Mouse (Mus musculus): Measurements from ENCODE around the gene Ctla4.
A peak's percentile ranks its signal among the peaks of the same experiment; 100 is the strongest.

The Ctla4 gene

GRCm38 (mm10) chr1:60886981-60887380 is at the start of gene Ctla4:
TSS of gene Ctla4 (plus strand) at chr1:60887000.
- no peak for DNase-seq (ENCODE audit: low read depth, low spot score)

DNA sequence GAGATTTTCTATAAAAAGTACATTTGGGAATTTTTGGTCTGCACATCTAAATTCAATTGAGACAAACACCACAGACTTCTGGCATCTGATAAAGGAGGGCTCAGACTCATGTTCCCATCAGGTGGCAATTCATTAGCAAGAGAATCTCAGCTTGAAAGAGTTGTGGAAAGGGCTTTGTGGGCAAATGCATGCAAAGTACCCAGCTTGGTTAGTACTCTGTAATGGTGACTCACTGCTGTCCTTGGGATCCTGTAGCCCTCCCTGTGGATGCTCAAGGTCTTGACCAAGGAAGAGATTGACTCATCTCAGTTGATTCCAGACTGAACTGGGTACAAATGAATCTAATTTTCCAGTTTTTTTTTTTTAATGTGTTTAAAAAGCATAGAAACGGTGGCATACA is 47.6 kb upstream of the Ctla4 start:
- DNase-seq (ENCODE audit: low read depth, low spot score), result peak; percentile 70

DNA sequence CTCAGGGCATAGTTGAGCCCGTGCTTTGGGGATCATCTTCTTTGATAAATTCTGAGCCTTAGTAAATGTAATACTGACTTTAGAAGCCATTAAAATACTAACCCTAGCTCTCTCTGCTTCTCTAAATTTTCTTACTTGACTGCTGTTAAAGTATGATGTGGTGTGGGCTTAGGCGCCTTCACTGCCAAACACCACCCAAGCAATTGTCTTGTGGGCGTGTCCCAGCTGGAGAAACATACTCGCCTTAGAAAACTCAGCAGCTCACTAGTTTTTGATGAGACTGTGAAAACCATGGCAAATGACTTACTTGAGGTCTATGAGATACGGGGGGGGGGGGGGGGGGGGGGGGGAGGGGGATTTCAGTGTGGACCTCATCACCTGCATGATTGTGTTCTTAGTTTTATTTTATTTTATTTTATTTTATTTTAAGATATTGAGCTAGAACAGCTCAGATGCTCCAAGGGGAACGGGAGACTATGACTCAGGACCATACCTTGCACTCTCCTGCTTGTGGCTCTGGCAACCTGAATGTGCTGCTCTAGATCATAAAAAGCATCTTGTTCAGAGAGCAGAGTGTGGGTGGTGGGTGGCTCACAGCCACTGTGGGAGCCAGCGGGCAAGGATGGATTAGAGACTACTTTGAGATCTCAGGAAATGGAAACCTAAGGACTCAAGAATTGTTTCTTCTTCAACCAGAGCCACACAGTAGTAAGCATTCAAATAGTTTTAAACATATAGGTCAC is 41.3 kb upstream of the Ctla4 start:
- DNase-seq (ENCODE audit: low read depth, low spot score), result no peak

DNA sequence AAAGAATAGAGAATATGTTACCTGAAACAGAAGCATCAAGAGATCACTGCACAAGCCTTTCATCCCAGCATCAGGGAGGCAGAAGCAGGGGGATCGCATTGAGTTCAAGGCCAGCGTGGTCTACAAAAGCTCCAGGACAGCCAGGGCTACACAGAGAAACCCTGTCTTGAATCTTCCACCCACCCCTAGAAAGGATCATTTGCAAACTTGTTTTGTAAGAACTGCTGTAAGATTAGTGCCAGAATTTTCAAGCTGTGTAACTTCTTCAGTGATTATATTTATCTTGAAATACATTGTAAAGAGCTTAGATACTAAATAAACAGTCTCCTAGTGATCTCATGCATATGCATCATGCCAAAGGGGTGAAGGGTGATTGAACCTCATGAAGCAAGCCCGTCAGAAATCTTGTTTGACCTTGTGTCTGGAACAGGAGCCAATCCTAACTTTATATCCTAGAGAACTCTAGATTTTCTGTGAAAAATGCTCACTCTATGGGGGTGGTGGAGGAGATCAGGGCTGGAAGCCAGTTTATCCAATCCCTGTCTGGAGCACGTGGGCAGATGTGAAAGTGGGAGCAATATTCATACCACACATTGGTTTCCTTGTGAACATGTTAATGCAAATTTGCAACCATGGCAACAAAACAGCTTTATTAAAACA is 40.1 kb upstream of the Ctla4 start:
- DNase-seq (ENCODE audit: low read depth, low spot score), result no peak

GRCm38 (mm10) chr1:60849112-60849511 is 37.7 kb upstream of the Ctla4 start:
- DNase-seq (ENCODE audit: low read depth, low spot score), result no peak

GRCm38 (mm10) chr1:60849816-60850215 is 37.0 kb upstream of the Ctla4 start:
- peak; percentile 84 for DNase-seq (ENCODE audit: low read depth, low spot score)

DNA sequence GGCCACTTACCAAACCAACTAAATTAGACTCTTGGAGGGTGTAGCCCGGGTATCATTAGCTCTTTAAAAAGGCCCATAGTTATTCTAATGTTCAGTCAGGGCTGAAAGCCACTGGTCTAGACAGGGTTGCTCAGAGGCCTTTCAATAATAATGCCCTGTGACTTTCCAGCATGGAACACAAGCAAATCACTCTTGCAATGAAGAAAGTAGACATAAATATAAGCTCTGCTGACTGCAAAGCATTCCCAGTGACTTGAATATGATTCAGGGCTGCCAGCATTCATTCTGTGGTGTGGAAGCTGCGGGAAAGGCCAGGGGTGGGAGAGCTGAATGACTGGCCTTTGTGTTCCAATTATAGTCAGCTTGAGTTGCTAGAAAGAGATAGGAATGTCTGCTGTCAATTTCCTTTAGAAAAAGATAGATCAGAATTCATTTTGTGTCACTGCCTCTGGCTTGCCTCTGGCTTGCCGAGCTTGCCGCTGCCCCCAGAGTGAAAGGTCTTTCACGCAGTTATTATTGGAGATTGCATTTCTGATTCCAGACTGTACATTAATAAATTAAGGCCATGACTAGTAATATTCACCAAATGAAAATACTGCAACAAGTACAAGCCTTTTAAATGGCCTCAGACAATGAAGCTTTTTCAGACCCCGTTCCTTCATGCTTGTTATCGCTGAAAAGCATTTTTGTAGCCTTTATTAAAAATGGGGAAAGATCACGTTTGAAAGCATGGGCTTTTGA is 35.6 kb upstream of the Ctla4 start:
- peak; percentile 52 for DNase-seq (ENCODE audit: low read depth, low spot score)

GRCm38 (mm10) chr1:60852075-60852769 is 34.6 kb upstream of the Ctla4 start:
- no peak for DNase-seq (ENCODE audit: low read depth, low spot score)

- DNase-seq (ENCODE audit: low read depth, low spot score), result peak; percentile 35
Measured at GRCm38 (mm10) chr1:60852770-60853147, 34.0 kb upstream of the Ctla4 start.

DNA sequence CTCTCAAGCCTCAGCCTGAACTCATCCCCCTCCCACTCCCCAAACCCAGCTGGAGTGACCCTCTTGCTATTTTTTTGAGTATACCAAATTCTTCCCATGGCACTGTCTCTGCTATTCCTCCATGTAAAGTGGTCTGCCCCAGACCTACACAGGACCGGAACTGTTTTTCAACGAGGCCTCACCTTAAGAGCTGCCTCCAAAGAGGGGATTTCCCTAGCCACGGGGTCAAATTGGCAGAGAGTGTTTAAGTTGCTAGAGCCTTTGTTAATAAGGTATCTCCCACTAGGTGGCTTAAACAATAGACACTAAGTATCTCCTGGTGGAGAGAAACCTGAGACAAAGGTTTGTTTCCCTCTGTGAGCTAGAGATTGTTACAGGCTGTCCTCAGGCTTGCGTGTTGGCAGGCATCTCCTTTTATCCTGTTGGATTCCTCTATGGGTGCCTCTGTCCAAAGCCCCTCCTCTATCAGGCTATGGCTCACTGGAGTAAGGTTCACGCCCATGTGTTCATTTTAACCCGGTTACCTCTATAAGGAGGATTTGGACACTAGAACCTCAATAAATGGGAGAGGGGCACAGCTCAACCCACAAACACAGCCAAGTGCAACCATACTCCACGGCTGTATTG is 33.4 kb upstream of the Ctla4 start:
- no peak for DNase-seq (ENCODE audit: low read depth, low spot score)

- no peak for DNase-seq (ENCODE audit: low read depth, low spot score)
Measured at GRCm38 (mm10) chr1:60853991-60854390, 32.8 kb upstream of the Ctla4 start.

GRCm38 (mm10) chr1:60857351-60858220 is 29.2 kb upstream of the Ctla4 start:
- no peak for DNase-seq (ENCODE audit: low read depth, low spot score)

- peak; percentile 15 for DNase-seq (ENCODE audit: low read depth, low spot score)
Measured at GRCm38 (mm10) chr1:60859159-60859558, 27.6 kb upstream of the Ctla4 start.

- DNase-seq (ENCODE audit: low read depth, low spot score), result peak; percentile 86
Measured at GRCm38 (mm10) chr1:60859842-60860241, 27.0 kb upstream of the Ctla4 start.

- DNase-seq (ENCODE audit: low read depth, low spot score), result peak; percentile 77
Measured at GRCm38 (mm10) chr1:60860357-60860946, 26.3 kb upstream of the Ctla4 start.

DNA sequence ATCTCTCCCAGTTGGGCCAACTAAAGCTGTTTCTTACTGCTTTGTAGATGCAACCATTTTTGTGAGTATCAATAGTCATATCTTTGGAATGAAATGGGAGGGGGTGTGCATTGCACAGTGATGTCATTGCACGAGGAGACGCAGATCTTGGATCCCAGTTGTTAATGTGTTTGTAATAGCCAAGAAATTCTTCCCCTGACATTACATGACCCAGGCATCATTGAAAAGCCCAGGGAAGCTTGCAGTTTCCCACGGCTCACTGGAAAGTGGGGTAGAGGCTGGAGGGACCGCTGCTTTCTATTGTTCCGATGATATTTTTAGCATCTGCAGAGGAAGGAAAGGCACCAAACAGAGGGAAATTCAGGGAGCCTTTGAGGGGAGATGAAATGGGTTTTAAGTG is 25.8 kb upstream of the Ctla4 start:
- DNase-seq (ENCODE audit: low read depth, low spot score), result peak; percentile 15

- no peak for DNase-seq (ENCODE audit: low read depth, low spot score)
Measured at GRCm38 (mm10) chr1:60861431-60861830, 25.4 kb upstream of the Ctla4 start.

- DNase-seq (ENCODE audit: low read depth, low spot score), result no peak
Measured at GRCm38 (mm10) chr1:60862510-60862909, 24.3 kb upstream of the Ctla4 start.

DNA sequence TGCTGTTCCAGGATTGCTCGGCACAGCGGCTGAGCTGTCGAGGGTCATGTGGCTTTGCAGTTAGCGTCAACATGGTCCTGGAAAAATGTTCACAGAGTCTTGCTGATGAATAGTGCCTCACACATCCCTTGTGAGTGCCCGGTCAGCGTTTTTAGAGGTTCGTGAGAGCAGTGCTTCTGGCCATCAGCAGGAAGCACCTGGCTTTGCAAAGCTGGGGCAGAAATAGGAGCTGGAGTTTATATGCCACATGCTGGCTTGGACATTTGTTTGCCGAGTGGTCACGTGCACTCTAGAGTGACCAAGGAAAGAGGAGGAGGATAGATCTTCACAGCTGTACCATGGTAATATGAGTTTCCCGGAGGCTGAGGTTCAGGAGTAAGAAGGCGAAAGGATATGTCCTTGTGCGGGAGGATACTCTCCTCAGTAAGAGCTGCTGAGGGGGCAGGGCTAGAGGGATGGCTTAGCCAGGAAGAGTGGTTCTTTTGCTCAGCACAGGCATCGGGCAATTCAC is 23.8 kb upstream of the Ctla4 start:
- no peak for DNase-seq (ENCODE audit: low read depth, low spot score)

GRCm38 (mm10) chr1:60863701-60864100 is 23.1 kb upstream of the Ctla4 start:
- no peak for DNase-seq (ENCODE audit: low read depth, low spot score)

Data from 3T3-L1 (cell line).